Mouse (Mus musculus) monocyte, adult 5-6 weeks (primary cell): Measurements from ENCODE around the gene Gm47289. TPM values are rescaled to one million over a fixed set of nuclear protein-coding genes. Genes with fewer than 3 reads are reported as not detected.

Experiments used
- ATAC-seq: fragments of 153-309, 156-312 bp; replicated peaks from 2 replicates; pipeline ENCODE4 v1.8.0; 2017; ENCODE audit warnings: mild to moderate bottlenecking; ENCODE audit not compliant: low TSS enrichment, insufficient number of reproducible peaks, severe bottlenecking, poor library complexity, low FRiP score
- total RNA-seq: library from RNA; stranded (forward); fragments of 200-1000, 200-491, 200-594 nt; gene quantifications from 3 replicates; pipeline ENCODE4 v1.2.3, GENCODE M21; 2017

Gene Gm47289
- total RNA-seq: not detected in 3 replicates

DNA sequence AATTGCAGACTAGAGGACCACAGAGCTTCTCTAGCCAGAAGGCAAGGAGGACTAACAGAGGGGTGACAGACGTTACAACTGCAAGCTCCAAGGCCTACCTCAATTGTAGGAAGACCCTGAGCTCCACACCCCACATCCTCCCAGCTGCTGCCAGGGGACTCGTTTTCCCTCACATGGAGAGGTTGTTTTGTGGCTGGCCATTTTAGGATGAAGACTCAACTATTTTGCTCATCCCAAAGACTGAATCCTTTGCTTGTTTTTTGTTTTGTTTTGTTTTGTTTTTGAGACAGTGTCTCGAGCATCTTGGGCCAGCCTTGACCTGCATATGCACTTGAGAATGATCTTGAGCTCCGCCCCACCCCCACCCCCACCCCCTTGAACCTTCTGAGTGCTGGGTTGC lies at the start of gene Gm47289:
TSS of gene Gm47289 (plus strand) at position 301 of the 400 bp plus-strand sequence.
- ATAC-seq: no peak

DNA sequence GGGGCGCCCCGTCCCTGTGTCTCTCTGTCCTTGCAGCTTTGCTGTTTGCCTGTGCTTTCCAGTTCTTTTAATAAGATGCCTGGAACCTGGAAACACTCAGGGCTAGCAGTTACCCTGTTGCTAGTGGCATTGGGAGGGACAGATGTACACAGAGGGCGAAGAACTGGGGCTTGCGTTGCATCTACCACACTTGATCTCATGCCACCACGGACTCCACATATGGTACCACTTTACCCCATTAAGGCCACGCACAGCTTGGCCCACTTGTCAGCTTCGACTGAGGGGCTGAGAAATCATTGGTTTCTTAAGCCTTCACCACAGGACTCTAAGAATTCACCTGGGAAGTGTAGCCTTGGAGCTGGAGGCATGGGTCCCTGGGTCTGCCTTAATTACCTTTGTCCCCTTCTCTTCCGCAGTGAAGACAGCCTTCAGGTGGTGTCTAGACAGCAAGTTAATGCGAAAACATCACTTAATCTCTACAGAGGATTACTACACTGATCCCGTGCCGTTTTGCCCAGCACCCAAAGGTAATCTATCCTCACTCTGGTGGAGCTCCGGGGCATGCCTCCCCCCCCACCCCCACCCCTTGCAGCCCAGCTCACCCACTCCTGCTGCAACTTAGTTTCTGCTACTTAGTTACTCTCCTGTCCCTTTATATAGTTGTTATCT lies 49.1 kb upstream of the Gm47289 start:
- no peak for ATAC-seq

DNA sequence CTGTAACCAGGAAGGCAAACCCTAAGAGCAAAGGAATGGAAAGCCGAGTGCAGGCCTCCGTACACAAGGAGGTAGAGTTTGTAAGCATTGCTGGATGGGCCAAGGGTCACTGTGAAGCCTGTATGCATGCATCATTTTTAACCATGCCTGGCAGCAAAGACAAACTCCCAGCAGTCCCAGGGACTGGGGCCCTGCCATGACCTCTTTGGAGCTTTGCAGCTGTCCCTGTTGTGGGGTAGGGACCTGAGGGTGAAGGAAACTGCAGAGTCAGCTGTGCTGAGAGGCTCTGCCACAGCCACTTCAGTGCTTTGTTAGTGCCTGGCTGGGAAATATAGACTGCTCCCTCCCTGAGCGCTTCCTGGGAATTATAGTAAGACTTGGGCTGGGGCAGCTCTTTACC lies 48.3 kb upstream of the Gm47289 start:
- no peak for ATAC-seq

DNA sequence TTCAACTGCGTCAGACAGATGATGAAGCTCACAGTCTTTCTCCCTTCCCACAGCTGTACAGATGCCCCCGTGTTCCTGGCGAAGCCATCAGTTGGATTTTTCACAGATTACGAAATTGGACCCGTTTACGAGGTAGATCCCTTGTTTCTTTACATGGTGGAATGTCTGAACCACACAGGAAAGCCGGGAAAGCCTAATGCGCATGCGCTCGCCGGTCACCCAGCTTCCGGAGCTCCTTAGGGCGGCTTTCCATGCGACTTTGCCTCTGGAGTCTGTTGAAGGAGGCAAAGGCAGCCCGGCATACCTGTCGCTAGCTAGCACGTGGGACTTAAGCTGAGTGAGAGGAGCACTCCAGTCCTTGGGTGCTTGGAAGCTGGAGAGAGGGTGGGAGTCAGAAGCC lies 44.0 kb upstream of the Gm47289 start:
- no peak for ATAC-seq

DNA sequence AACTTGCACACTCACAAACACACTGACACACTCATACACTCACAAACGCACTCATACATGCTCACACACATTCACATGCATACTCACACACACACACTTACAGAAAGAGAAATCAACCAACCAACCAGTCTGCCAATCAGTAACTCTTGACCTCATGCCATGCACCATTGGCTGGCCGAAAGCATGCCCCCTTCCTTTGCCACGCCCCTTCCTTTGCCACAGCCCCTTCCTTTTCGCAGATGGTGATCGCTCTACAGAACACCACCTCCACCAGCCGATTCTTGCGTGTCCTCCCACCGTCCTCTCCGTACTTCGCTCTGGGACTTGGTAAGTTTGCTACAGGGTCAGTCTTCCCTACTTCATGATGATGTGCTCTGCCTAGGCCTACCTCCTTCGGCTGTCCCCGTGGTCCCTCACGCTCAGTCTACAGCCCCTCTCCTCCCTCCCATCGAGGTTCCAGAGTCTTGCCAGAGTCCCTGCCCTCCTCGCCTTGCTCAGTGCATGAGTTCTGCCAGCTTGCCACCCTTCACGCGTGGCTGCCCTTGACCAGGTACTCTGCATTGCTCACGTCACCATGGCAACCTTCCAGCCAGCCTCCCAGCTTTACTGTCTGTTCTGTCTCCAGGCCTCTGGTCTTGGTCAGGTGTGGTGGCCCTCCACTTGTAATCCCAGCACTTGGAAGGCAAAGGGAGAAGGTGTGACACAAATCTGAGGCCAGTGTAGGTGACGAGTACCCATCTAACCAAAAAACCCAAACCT lies 39.4 kb upstream of the Gm47289 start:
- ATAC-seq: no peak

DNA sequence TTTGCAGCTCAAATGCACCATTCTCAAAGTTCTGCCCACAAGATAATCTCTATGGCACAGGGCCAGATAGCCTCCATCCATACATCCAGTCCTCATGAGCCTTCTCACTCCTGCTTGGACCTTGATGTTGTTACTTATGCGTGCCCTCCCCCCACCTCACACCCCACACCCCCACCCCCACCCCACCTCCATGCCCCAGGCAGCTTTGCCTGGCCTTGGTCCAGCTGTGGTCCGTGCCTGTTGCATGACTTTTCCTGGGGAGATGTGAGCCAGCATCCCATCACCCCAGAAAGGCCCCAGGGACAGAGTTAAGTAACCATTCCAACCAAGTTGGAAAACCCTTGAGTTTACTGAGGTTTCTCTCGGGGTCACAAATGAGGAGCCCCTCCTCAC lies 38.8 kb upstream of the Gm47289 start:
- no peak for ATAC-seq

DNA sequence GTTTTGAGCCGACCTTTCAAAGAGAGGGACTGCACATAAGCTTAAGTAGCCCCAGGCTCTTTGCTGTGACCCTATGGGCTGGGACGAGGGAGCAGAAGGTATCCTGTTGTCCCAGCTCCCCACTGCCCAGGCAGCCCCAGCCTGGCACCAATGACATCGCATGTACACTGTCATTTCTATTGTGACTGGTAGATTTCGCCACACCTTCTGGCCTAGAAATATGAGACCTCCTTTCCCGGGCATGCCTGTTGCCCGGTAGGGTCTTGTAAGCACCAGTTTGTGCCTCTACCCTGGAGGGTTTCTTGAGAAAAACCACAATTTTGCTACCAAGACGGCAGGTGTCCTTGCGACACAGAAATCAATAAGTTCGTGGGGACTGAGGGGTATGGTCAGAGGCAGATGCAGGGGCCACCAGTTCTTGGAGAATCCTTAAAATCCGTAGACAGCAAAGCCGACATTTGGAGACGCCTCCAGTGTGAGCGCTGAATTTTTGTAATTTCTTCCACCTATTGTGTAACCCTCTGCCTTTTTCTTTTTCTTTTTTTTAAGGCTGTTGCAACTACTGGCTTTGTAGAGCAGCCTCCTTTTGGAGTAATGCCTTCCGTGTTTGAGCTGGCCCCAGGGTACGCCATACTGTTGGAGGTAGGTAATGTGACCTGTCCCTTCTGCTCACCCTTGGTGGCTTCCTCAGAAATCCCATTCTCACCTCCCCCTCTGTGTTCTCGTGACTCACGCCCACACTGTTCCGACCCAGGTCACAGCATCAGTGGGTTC lies 36.2 kb upstream of the Gm47289 start:
- no peak for ATAC-seq

DNA sequence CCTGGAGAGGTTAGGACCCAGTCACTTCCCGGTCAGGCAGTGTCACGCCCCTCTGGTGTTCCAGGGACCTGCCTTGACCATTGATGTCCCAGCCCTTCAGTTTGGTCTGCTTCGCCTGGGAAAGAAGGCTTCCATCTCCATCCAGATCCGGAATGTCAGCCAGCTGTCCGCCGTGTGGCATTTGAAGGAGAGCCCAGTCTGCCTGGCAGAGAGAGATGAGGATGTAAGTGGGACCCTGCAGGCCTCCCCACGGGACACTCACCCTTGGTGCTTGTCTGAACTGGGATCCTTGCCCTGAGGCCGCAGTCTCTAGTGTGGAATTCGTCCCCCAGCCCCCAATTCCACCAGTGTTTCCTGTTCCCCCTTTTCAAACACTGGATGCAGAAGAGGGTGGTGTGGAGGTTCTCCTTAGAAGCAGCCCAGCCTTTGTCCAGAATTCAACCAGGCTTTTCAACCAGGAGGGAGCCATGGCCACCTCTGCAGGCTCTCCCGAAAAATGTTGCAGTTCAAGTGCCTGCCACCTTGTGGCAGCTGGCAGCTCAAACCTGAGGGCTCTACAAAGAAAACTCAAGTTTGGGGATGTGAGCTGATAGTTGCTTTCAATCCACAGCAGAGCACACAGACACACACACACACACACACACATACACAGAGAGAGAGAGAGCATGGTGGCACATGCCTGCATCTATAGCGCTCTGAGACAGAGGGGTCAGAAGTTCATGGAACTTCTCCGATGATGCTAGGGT lies 30.4 kb upstream of the Gm47289 start:
- no peak for ATAC-seq

DNA sequence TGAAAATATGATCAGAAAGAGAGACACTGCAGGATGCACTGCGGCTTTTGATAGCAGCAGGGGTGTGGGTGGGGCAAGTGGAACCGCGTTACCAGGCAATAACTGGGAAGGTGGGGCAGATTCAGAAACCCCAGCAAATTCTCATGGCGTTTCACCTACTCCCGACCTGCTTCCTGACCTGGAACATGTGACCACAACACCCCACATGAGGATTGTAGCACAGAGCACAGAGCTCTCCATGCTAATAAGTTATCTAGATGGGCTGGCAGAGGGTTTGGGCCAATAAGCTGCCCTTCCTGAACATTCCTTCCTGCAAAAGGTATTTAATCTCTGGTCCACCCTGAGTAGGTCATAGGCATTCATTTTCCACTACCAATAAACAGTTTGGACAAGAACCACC lies 28.3 kb upstream of the Gm47289 start:
- no peak for ATAC-seq

DNA sequence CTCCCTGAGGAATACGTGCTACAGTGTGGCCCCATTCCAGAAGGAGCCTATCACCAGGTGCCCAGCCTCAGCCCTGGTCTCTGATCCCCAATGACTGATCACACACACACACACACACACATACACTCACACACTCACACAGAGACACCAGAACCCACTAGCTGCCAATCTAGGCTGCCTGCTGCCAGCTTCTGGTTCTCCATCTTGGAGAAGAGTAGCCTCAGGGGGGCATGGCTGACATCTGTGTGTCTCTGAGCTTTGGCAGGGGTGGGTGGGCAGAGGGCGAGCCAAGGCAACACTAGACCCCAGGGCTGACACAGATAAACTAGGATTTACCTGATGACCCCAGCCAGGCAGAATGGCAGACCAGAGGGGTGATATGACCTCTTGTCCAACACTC lies 20.1 kb upstream of the Gm47289 start:
- ATAC-seq: no peak

DNA sequence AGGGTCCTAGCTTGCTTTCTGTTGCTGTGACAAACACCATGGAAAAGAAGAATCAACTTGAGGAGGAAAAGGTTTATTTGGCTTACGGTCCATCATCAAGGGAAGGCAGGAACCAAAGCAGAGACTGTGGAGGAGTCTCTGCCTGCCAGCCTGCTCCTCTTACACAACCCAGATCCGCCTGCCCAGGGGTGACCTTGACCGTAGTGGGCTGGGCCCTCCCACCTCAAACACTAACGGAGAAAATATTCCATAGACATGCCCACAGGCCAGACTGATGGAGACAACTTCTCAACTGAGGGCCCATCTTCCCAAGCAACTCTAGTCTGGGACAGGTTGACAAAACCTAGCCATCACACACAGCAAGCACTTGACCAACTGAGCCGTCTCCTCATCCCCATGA lies 16.9 kb upstream of the Gm47289 start:
- ATAC-seq: no peak

DNA sequence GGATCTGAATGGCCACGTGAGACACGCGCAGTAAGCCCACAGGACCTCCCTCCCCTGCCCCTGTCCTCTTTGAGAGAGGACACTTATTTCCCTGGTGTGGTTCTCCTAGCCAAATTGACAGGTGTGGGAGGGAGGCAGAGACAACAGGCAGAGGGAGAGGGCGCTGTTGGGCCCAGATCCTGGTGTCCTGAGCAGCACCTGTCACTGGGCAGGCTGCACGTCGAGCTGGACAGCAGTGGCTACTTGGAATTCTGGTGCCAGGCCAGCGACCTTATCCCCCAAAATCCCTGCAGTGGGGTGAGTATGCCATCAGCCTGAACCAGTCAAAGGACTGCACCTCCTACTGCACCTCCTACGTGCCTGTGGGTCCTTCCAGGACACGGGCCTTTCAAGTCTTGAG lies 15.6 kb upstream of the Gm47289 start:
- ATAC-seq: no peak

DNA sequence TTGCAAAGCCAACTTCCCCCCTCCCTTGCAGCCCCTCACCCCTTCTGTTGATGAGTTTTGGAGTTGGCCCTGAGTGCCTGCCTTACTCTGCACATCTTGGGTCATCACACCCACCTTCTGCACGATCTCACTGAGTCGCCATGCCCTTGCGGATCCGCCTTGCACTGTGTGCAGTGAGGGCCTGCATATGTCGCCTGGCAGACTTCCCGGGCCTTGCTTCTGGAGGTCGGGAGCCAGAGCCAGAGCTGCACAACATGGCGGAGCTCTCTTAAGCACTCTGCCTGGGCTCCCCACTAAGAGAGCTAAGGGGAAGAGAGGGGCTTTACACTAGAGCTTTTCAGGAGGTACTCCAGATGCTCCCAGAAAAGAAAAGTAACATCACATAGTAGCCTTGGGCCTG lies 14.3 kb upstream of the Gm47289 start:
- no peak for ATAC-seq

DNA sequence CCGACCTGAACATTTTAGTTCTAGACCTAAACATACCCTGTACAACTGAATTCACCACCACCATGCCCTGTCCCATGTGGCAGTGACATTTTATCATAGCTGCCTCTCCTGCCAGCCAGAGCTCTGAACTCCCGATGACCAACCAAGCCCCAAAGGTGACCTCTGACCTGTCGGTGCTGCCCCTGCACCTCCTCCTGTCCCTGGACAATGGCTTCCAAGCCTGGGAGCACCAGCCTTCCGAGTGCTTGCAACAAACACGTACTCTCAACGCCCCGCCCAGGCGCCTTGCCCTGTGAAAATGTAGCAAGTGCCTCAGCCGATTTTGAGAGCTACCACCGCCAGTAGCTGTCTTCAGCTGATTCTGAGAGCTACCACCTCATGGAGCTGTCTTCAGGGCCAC lies 13.8 kb upstream of the Gm47289 start:
- no peak for ATAC-seq

DNA sequence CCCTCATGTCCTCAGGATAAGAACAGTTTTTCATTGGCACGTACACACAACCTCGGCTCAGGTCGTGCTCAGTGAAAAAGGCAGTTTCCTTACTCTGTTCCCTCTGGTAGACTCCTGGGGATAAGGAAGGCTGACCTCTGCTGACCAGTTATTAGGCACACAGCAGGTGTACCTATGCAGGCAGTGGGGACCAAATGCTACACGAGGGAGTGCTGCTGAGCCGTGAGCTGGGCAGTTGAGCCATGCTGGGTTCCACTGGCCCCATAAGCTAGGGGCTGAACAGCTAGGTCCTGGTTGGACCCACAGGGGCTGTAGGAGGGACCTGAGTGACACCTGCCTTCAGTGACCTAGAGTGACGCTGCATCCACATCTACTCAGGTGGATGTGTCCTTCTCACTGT lies 13.3 kb upstream of the Gm47289 start:
- no peak for ATAC-seq

DNA sequence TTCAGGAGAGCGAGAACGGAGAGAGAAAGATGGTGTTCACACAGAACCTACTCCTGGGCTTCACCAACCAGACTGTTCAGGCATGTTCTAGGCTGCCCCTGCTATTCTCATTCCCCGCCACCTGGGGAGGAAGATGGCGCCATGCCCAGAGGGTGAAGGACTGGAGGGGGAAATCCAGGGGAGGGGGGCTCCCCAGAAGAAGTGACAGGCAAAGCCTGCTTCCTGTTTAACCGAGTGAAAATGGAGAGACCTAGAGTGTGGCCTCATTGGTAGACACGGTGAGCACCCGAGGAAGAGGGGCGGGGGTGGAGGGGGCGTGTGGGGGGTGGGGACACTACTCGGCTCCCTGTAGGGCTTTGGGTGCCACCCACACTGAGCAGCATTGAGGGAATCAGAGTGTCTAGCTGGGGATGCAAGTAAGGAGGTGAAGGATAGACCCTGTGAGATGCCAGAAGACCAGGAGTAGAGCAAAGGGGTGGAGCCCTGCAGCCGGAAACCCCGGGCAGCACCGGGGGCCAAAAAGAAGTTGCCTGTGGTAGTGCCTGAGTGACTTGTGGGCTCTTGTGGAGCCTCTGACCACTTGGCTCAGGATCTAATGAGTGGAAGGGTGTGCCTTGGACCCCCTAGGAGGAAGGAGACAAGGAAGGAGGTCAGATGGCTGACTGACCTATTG lies 12.7 kb upstream of the Gm47289 start:
- no peak for ATAC-seq

DNA sequence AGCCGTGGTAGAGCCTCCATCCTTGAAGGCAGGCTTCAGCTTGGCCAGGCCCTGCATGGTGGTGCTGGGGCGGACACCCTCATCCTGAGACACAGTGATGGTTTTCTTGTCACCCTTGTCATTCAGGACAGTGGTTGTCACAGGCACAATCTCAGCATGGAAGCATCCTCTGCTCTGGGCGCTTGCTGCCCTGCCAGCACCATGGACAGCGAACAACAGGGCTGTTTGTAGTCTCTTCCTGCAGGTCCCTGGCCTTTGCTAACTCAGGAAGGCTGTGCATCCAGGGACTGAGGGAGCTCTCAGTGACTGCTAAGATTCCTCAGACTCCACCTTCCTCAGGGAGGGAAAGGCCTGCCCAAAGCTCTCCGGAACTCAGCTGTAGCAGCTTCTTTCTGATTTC lies 9.4 kb upstream of the Gm47289 start:
- ATAC-seq: no peak

DNA sequence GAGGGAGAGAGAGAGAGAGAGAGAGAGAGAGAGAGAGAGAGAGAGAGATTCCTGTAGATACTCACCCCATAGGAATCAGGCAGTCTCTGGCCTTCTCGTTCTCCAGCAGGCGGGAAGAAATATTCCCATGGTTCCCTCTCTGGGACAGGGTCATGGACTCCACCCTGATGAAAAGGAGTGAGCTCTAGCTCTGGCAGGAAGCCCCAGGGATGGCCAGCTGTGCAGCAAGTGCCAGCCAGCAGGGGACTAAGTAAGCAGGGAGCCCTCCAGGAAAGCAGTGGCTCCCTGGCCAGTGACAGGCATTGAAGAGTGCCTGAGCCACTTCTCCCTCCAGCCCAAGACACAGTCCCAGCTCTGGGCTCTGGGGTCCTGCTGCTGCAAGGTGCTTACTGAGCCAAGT lies 7.2 kb upstream of the Gm47289 start:
- ATAC-seq: no peak

DNA sequence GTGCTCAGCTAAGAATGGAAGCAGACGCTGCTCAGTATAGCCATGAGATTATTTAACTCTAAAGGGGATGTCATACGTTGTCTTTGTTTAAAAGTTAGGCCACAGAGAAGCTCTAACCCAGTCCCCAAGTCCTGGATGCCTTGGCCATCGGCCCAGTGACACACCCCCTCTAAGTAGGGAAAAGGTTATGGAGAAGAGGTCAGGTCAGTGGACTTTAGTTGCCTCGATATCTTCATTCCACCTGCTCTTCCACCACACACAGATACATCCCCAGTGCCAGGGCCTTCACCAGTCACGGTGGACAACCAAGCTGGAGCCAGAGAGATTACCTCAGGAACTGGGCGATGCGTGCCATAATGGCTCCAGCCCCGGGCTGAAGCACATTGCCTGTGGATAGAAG lies 3.5 kb upstream of the Gm47289 start:
- no peak for ATAC-seq
